Mouse (Mus musculus) liver, adult 2 months (tissue): ENCODE measurements at regions not wholly inside any gene's neighbourhood (a gene's known extent, or its start where the extent isn't known, plus 50 kb on each side); places are given as distances from the start of the nearest gene placed in this dataset.

Experiments used
- CTCF ChIP-seq: fragments of 200-500 bp; IDR thresholded peaks from 2 replicates; pipeline ENCODE4 v1.5.1; 2011; ENCODE audit warnings: low read depth, low read length, control low read depth
- POLR2A ChIP-seq: fragments of 200-500 bp; IDR thresholded peaks from 2 replicates; pipeline ENCODE4 v1.6.1; 2011; ENCODE audit warnings: low read length, control low read depth; ENCODE audit not compliant: insufficient read depth; ENCODE audit errors: extremely low read depth

DNA sequence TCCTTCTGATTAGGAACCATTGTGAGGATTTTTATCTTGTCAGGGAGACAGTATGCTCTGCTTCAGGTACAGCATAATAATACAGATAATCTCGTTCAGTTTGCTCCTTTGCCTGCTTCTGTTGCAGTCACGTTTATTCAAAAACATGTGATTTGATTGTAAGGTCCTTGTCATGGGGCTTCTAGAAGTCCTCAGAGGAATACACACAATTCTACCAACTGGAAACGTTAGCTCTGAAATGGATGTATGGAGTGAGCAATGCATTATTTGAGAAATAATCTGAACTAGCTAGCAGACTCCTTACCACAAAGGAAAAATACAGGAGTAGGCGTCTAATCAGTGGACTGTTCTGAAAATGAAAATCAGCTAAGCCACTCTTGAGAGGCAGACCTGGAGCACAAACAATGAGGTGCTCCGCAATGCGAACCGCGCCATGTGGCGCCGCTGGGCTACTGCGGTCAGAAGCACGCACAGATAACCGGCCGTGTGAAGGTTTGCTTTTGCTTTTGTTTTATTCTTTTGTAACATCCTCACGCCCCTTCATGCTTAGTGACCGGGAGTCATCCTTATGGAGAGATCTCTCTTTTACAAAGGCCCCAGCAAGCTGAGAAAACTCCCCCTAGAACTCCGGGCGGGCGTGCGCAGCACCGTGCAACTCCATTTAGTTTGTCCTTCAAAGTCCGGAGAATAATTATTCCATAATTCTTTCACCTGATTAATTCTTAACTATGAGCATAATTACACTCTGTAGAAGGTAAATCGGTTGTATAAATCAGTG, 419.7 kb downstream of the Nova1 start:
- no peak for TF ChIP-seq CTCF
- TF ChIP-seq POLR2A: no peak
